Comparison of ENCODE assay signal across 40 mouse cellular contexts in the genomic region with DNA sequence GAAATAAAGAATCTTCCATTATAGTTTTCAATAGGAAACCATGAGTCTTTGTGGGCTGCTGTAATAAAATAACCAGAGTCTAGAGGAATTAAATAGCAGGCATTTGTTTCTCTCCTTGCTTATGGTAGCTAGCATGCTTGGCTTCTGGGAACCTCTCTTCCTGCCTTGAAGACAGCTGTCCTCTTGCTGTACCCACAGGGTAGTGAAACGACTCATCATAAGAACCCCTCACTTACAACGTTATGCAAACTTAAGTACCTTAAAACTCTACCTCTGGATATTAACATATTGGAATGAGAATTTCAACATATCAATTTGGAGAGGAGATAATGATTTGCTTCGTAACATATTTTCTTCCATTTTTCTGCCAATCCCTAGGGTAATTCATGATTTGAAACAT. TPM values are rescaled to one million over a fixed set of nuclear protein-coding genes. Genes with fewer than 3 reads are reported as not detected.
"Had no signal": no experiment of that assay in that cellular context is flagged by ENCODE, and none has a peak within 500 bp of the region (broad histone marks: within the 10 kb centered on the region; RNA-seq: fewer than 3 reads in every experiment).

No protein-coding gene starts in this region.

- H3K27ac ChIP-seq: limb, embryonic 10.5 days; limb, embryonic 12.5 days; limb, embryonic 13.5 days; limb, embryonic 15.5 days; liver, embryonic 12.5 days; liver, embryonic 13.5 days; liver, embryonic 14.5 days; liver, embryonic 15.5 days; lung, embryonic 15.5 days; macrophage; midbrain, embryonic 10.5 days; midbrain, embryonic 12.5 days; midbrain, embryonic 13.5 days; midbrain, embryonic 15.5 days; neural tube, embryonic 12.5 days had no signal

- H3K4me1 ChIP-seq: limb, embryonic 10.5 days; limb, embryonic 12.5 days; limb, embryonic 15.5 days; liver, embryonic 12.5 days; liver, embryonic 13.5 days; liver, embryonic 15.5 days; lung, embryonic 15.5 days; megakaryocyte, embryonic 14.5 days; midbrain, embryonic 10.5 days; midbrain, embryonic 12.5 days; midbrain, embryonic 13.5 days; midbrain, embryonic 15.5 days; neural tube, embryonic 12.5 days had no signal

- DNase-seq: left cerebral cortex, postnatal 4 days; liver; liver, embryonic 13.5 days; liver, postnatal 0 days; lung, adult 18-20 months; lung, adult 2 months; lung, embryonic 14.5 days; lung, postnatal 10 days; lung, postnatal 14 days; lung, postnatal 36 days; lung, postnatal 4 days; midbrain, embryonic 14.5 days had no signal

- H3K4me2 ChIP-seq: limb, embryonic 12.5 days; limb, embryonic 13.5 days; limb, embryonic 15.5 days; liver, embryonic 11.5 days; liver, embryonic 12.5 days; liver, embryonic 13.5 days; liver, embryonic 15.5 days; lung, embryonic 14.5 days; lung, embryonic 15.5 days; midbrain, embryonic 11.5 days; midbrain, embryonic 12.5 days; midbrain, embryonic 13.5 days; midbrain, embryonic 15.5 days; neural tube, embryonic 12.5 days had no signal

- H3K9ac ChIP-seq: limb, embryonic 12.5 days; limb, embryonic 13.5 days; limb, embryonic 15.5 days; liver, embryonic 12.5 days; liver, embryonic 13.5 days; liver, embryonic 14.5 days; liver, embryonic 15.5 days; liver, postnatal 0 days; lung, embryonic 14.5 days; lung, embryonic 15.5 days; midbrain, embryonic 12.5 days; midbrain, embryonic 13.5 days; midbrain, embryonic 15.5 days; neural tube, embryonic 12.5 days had no signal

- H3K27me3 ChIP-seq: limb, embryonic 12.5 days; limb, embryonic 13.5 days; limb, embryonic 15.5 days; liver, embryonic 12.5 days; liver, embryonic 13.5 days; liver, embryonic 15.5 days; lung, embryonic 15.5 days; megakaryocyte, embryonic 14.5 days; midbrain, embryonic 12.5 days; midbrain, embryonic 13.5 days; midbrain, embryonic 15.5 days; neural tube, embryonic 12.5 days had no signal

- H3K9me3 ChIP-seq: limb, embryonic 10.5 days; limb, embryonic 12.5 days; limb, embryonic 13.5 days; limb, embryonic 15.5 days; liver, embryonic 12.5 days; liver, embryonic 13.5 days; liver, embryonic 15.5 days; lung, embryonic 15.5 days; midbrain, embryonic 10.5 days; midbrain, embryonic 12.5 days; midbrain, embryonic 13.5 days; midbrain, embryonic 15.5 days; neural tube, embryonic 12.5 days had no signal

- H3K4me3 ChIP-seq: limb, embryonic 10.5 days; limb, embryonic 12.5 days; limb, embryonic 13.5 days; limb, embryonic 15.5 days; liver, embryonic 12.5 days; liver, embryonic 13.5 days; liver, embryonic 15.5 days; lung, embryonic 15.5 days; megakaryocyte, embryonic 14.5 days; midbrain, embryonic 10.5 days; midbrain, embryonic 12.5 days; midbrain, embryonic 13.5 days; midbrain, embryonic 15.5 days; myocyte; neural tube, embryonic 12.5 days had no signal

- H3K36me3 ChIP-seq: limb, embryonic 10.5 days; limb, embryonic 12.5 days; limb, embryonic 13.5 days; limb, embryonic 15.5 days; liver, embryonic 12.5 days; liver, embryonic 13.5 days; liver, embryonic 15.5 days; lung, embryonic 15.5 days; midbrain, embryonic 10.5 days; midbrain, embryonic 12.5 days; midbrain, embryonic 13.5 days; midbrain, embryonic 15.5 days; neural tube, embryonic 12.5 days had no signal

RNA-seq across cellular contexts. Expression of gene Tnfsf8, which starts 14.3 kb away (rescaled TPM):
- total RNA-seq: left cerebral cortex, postnatal 10 days; left cerebral cortex, postnatal 14 days; left cerebral cortex, postnatal 25 days; left cerebral cortex, postnatal 36 days; left cerebral cortex, postnatal 4 days; midbrain, postnatal 0 days had no signal
- polyA plus RNA-seq: limb, embryonic 10.5 days; limb, embryonic 11.5 days; limb, embryonic 13.5 days; limb, embryonic 15.5 days; liver, embryonic 11.5 days; liver, embryonic 13.5 days; liver, embryonic 15.5 days; liver, embryonic 16.5 days; lung, postnatal 0 days; midbrain, embryonic 10.5 days; midbrain, embryonic 11.5 days; midbrain, embryonic 12.5 days; midbrain, embryonic 13.5 days; midbrain, embryonic 15.5 days; midbrain, embryonic 16.5 days; midbrain, postnatal 0 days; neural tube, embryonic 11.5 days; neural tube, embryonic 12.5 days had no signal
